Mouse (Mus musculus): Measurements from ENCODE around the gene Pdcd2l.

Pdcd2l gene

GRCm38 (mm10) chr7:34141123-34141522 is 55.3 kb downstream of the Pdcd2l start:
- no peak for DNase-seq (ENCODE audit: low spot score in 2 of 2)

DNA sequence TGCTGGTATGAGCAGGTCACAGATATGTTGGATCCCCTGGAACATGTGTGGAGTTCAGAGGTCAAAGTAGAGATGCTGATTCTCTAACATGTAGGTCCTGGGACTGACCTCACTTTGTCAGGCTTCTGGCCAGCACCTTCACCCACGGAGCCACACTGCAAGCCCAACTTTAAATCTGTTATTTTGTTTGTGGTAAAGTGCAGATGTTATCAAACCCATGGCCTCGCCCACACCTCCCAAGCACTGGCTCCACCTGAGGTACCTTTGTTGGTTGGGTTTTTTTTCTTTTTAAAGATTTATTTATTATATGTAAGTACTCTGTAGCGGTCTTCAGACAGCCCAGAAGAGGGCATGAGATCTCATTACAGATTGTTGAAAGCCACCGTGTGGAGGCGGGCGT is 57.0 kb downstream of the Pdcd2l start:
- no peak for DNase-seq (ENCODE audit: low spot score in 2 of 2)
